Mouse (Mus musculus) heart, embryonic 15.5 days (tissue): ENCODE data around the gene Btbd3. TPM values are rescaled to one million over a fixed set of nuclear protein-coding genes. Genes with fewer than 3 reads are reported as not detected.
"Not testable (repeated sequence)": the region's sequence is repeated elsewhere in the genome, so short reads cannot be mapped to it uniquely, and the experiment has no call there.

Experiments used
- ATAC-seq: fragments of 200-750 bp; cut with Nextera tagmentation; replicated peaks from 2 replicates; pipeline ENCODE4 v1.8.0; 2017; ENCODE audit warnings: low read depth, moderate TSS enrichment; ENCODE audit not compliant: insufficient number of reproducible peaks, insufficient read depth, low FRiP score
- H3K27ac ChIP-seq: fragments of 300-500 bp; sonication (generic); 2 replicates; pipeline ENCODE4 v1.5.1; 2015; ENCODE audit warnings: mild to moderate bottlenecking, inconsistent platforms
- H3K27me3 ChIP-seq: fragments of 300-500 bp; sonication (generic); 2 replicates; pipeline ENCODE4 v1.6.1; 2015; ENCODE audit warnings: inconsistent platforms
- H3K36me3 ChIP-seq: fragments of 300-500 bp; sonication (generic); 2 replicates; pipeline ENCODE4 v1.6.1; 2015; ENCODE audit warnings: mild to moderate bottlenecking, inconsistent platforms
- H3K4me1 ChIP-seq: fragments of 300-500 bp; sonication (generic); replicated peaks from 2 replicates; pipeline ENCODE4 v1.6.1; 2015; ENCODE audit warnings: inconsistent platforms
- H3K4me2 ChIP-seq: fragments of 300-500 bp; sonication (generic); 2 replicates; pipeline ENCODE4 v1.6.1; 2015; ENCODE audit warnings: inconsistent platforms, mild to moderate bottlenecking, moderate library complexity
- H3K4me3 ChIP-seq: fragments of 300-500 bp; sonication (generic); 2 replicates; pipeline ENCODE4 v1.5.1; 2015; ENCODE audit warnings: mild to moderate bottlenecking, inconsistent platforms
- H3K9ac ChIP-seq: fragments of 300-500 bp; sonication (generic); 2 replicates; pipeline ENCODE4 v1.6.1; 2015; ENCODE audit warnings: mild to moderate bottlenecking, inconsistent platforms
- H3K9me3 ChIP-seq: fragments of 300-500 bp; sonication (generic); replicated peaks from 2 replicates; pipeline ENCODE4 v1.6.1; 2016; ENCODE audit warnings: inconsistent platforms
- WGBS: fragments of 180-500 bp; shearing (Covaris S2); methylation state at CpG from one replicate; pipeline ENCODE4 v1.1.7; 2015; ENCODE audit warnings: mixed read lengths; 5-methylcytosine and 5-hydroxymethylcytosine counted together
- polyA plus RNA-seq: library from polyadenylated mRNA; unstranded; fragments of >200 nt; fragmentation: Nextera tagmentation; extraction: Ambion mirVana; gene quantifications from 2 replicates; pipeline ENCODE4 v1.2.1, GENCODE M21; 2015

Btbd3 gene
- polyA plus RNA-seq, 1 experiment from 2014 or later: 9.9 TPM

- no peak overlapping the region for H3K4me2 ChIP-seq
- no peaks in the 10 kb centered on the region for H3K27me3 ChIP-seq
- no peaks in the 10 kb centered on the region for H3K4me1 ChIP-seq
- no peaks in the 10 kb centered on the region for H3K36me3 ChIP-seq
- no peak overlapping the region for H3K9ac ChIP-seq
- no peak for ATAC-seq
- H3K4me3 ChIP-seq: no peak overlapping the region
- no peaks in the 10 kb centered on the region for H3K9me3 ChIP-seq
- 78% methylated on average over 16 of the region's 16 CpGs for WGBS
- no peak overlapping the region for H3K27ac ChIP-seq
Observed at GRCm38 (mm10) chr2:138322270-138323114, 66.1 kb downstream of the Btbd3 start.

GRCm38 (mm10) chr2:138326367-138326766 lies 70.0 kb downstream of the Btbd3 start:
- Histone ChIP-seq H3K4me1 (no peaks in the 10 kb centered on the region), H3K9me3 (no peaks in the 10 kb centered on the region), H3K4me3 (no peak overlapping the region), H3K27ac (no peak overlapping the region), H3K4me2 (no peak overlapping the region), H3K36me3 (no peaks in the 10 kb centered on the region), H3K9ac (no peak overlapping the region), H3K27me3 (no peaks in the 10 kb centered on the region)
- no peak for ATAC-seq
- WGBS: 67% methylated on average over 4 of the region's 4 CpGs

GRCm38 (mm10) chr2:138334198-138334597 lies 77.8 kb downstream of the Btbd3 start:
- H3K4me1 ChIP-seq, ATAC-seq, H3K4me3 ChIP-seq, H3K9me3 ChIP-seq, H3K4me2 ChIP-seq, H3K36me3 ChIP-seq, H3K27me3 ChIP-seq, H3K27ac ChIP-seq, H3K9ac ChIP-seq: not testable (repeated sequence)
- WGBS: 77% methylated on average over 2 of the region's 2 CpGs

- no peak for ATAC-seq
- no peak overlapping the region for H3K4me3 ChIP-seq
- H3K36me3 ChIP-seq: no peaks in the 10 kb centered on the region
- H3K27ac ChIP-seq: no peak overlapping the region
- 76% methylated on average over 6 of the region's 6 CpGs for WGBS
- H3K9me3 ChIP-seq: no peaks in the 10 kb centered on the region
- H3K4me2 ChIP-seq: no peak overlapping the region
- no peaks in the 10 kb centered on the region for H3K4me1 ChIP-seq
- no peaks in the 10 kb centered on the region for H3K27me3 ChIP-seq
- H3K9ac ChIP-seq: no peak overlapping the region
Observed at GRCm38 (mm10) chr2:138337886-138338494, 81.6 kb downstream of the Btbd3 start.

DNA sequence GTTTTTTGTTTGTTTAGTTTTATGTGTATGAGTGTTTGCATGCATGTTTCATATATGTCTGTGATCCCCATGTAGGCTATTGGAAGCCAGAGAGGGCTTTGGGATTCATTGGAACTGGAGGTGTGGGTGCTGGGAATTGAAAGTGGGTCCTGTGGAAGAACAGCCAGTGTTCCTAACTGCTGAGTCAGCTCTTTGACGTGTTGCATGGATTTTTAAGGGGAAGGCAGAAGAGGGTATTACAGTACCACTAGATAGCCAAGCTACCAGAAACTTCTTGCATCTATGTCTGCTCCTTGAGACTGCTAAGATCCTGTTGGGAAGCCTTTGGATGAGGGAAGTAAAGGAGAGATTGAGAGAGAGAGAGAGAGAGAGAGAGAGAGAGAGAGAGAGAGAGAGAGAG lies 82.2 kb downstream of the Btbd3 start:
- ATAC-seq: no peak
- no peaks in the 10 kb centered on the region for H3K27me3 ChIP-seq
- no peak overlapping the region for H3K9ac ChIP-seq
- WGBS: 50% methylated on average over 1 of the region's 1 CpGs
- H3K9me3 ChIP-seq: no peaks in the 10 kb centered on the region
- H3K36me3 ChIP-seq: no peaks in the 10 kb centered on the region
- no peaks in the 10 kb centered on the region for H3K4me1 ChIP-seq
- H3K4me3 ChIP-seq: no peak overlapping the region
- H3K4me2 ChIP-seq: no peak overlapping the region
- H3K27ac ChIP-seq: no peak overlapping the region

DNA sequence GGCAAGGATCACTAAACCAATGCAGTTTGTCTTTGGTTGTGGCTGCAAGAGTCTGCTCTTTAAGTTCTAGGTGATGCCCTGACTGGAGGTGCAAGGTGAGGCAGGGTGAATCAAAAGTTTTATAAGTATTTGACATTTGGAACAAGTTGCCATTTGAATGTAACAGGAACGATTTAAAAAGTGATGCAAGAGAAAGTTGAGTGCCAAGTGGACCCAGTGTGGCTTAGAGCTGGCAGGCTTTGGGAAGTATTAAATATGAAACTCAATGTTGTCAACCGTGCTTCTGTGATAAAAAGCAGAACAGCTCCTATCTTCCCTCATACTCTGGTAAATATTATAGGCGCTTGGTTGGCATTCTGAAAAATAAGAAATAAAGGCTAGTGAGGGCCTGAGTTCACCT lies 99.0 kb downstream of the Btbd3 start:
- 66% methylated on average over 3 of the region's 3 CpGs for WGBS
- H3K4me3 ChIP-seq: no peak overlapping the region

GRCm38 (mm10) chr2:138362474-138362873 lies 106.1 kb downstream of the Btbd3 start:
- Histone ChIP-seq H3K27ac (no peak overlapping the region), H3K36me3 (no peaks in the 10 kb centered on the region), H3K4me3 (no peak overlapping the region), H3K4me2 (no peak overlapping the region), H3K9me3 (no peaks in the 10 kb centered on the region), H3K9ac (no peak overlapping the region), H3K4me1 (no peaks in the 10 kb centered on the region), H3K27me3 (no peaks in the 10 kb centered on the region)
- WGBS: 57% methylated on average over 5 of the region's 5 CpGs
- no peak for ATAC-seq

More for the DNA sequence above, 99.0 kb downstream of the Btbd3 start:
- Histone ChIP-seq H3K27me3 (no peaks in the 10 kb centered on the region), H3K9ac (no peak overlapping the region), H3K9me3 (no peaks in the 10 kb centered on the region), H3K4me2 (no peak overlapping the region), H3K36me3 (no peaks in the 10 kb centered on the region), H3K4me1 (no peaks in the 10 kb centered on the region), H3K27ac (no peak overlapping the region)
- no peak for ATAC-seq

GRCm38 (mm10) chr2:138365391-138365790 lies 109.0 kb downstream of the Btbd3 start:
- no peak overlapping the region for H3K9ac ChIP-seq
- no peaks in the 10 kb centered on the region for H3K4me1 ChIP-seq
- no peak overlapping the region for H3K27ac ChIP-seq
- no peaks in the 10 kb centered on the region for H3K27me3 ChIP-seq
- no peak overlapping the region for H3K4me2 ChIP-seq
- no peaks in the 10 kb centered on the region for H3K9me3 ChIP-seq
- H3K36me3 ChIP-seq: no peaks in the 10 kb centered on the region
- 73% methylated on average over 4 of the region's 4 CpGs for WGBS
- H3K4me3 ChIP-seq: no peak overlapping the region
- ATAC-seq: no peak

DNA sequence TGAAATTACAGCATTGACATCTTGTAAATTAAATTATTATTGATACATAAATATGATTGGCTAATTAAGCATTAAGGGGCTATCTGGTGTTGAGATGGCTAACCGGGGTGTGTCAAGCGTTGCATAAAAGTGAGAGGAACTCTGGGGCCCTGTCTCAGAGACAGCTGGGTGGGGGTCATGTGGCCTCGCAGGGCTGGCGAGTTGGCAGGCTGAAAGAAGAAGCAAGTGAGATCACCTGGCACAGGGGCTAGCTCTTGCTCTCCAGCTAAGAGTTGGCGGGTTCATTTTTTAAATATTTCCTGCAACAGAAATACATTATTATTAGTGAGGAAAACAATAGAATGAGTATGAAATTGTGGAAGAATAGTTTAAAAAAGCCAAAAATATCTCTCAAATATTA lies 118.2 kb downstream of the Btbd3 start:
- 80% methylated on average over 5 of the region's 5 CpGs for WGBS
- H3K36me3 ChIP-seq: no peaks in the 10 kb centered on the region
- no peak overlapping the region for H3K4me2 ChIP-seq
- no peak overlapping the region for H3K27ac ChIP-seq
- H3K4me3 ChIP-seq: no peak overlapping the region
- no peaks in the 10 kb centered on the region for H3K27me3 ChIP-seq
- H3K9me3 ChIP-seq: no peaks in the 10 kb centered on the region
- no peaks in the 10 kb centered on the region for H3K4me1 ChIP-seq
- no peak overlapping the region for H3K9ac ChIP-seq
- no peak for ATAC-seq

DNA sequence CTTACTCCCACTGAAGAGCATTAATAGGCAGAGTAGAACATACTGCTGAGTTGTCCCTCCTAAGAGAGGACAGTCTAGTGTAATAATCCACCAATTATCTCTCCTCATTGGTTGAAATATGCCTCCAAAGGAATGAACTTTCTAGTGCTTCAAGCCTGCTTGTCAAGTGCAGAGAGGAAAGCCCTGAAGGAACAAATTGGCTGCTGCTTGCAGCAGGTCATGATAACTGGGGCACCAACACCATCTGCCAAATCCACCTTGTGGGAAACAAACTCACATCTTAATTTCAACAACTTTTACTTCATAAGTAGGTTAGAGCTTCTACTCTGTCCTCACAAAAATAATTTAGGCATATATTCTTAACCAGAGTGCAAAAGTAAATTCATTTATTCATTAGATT lies 122.5 kb downstream of the Btbd3 start:
- Histone ChIP-seq H3K9me3 (no peaks in the 10 kb centered on the region), H3K27ac (no peak overlapping the region), H3K27me3 (no peaks in the 10 kb centered on the region), H3K9ac (no peak overlapping the region), H3K4me2 (no peak overlapping the region), H3K36me3 (no peaks in the 10 kb centered on the region), H3K4me3 (no peak overlapping the region), H3K4me1 (no peaks in the 10 kb centered on the region)
- ATAC-seq: no peak

GRCm38 (mm10) chr2:138384762-138385161 lies 128.4 kb downstream of the Btbd3 start:
- no peaks in the 10 kb centered on the region for H3K9me3 ChIP-seq
- no peak overlapping the region for H3K9ac ChIP-seq
- no peak overlapping the region for H3K4me2 ChIP-seq
- H3K27ac ChIP-seq: no peak overlapping the region
- no peaks in the 10 kb centered on the region for H3K27me3 ChIP-seq
- H3K4me1 ChIP-seq: no peaks in the 10 kb centered on the region
- H3K36me3 ChIP-seq: no peaks in the 10 kb centered on the region
- WGBS: 78% methylated on average over 2 of the region's 2 CpGs
- no peak for ATAC-seq
- H3K4me3 ChIP-seq: no peak overlapping the region

- 60% methylated on average over 1 of the region's 1 CpGs for WGBS
Observed at GRCm38 (mm10) chr2:138388591-138388990, 132.2 kb downstream of the Btbd3 start.

More at GRCm38 (mm10) chr2:138388591-138388990, 132.2 kb downstream of the Btbd3 start:
- Histone ChIP-seq H3K4me3 (no peak overlapping the region), H3K36me3 (no peaks in the 10 kb centered on the region), H3K9me3 (no peaks in the 10 kb centered on the region), H3K4me2 (no peak overlapping the region), H3K27ac (no peak overlapping the region), H3K9ac (no peak overlapping the region), H3K4me1 (no peaks in the 10 kb centered on the region), H3K27me3 (no peaks in the 10 kb centered on the region)
- no peak for ATAC-seq
